Mouse (Mus musculus) kidney, adult 8-10 months (tissue): Measurements from ENCODE around the gene Ankrd52.
"Not testable (repeated sequence)": the region's sequence is repeated elsewhere in the genome, so short reads cannot be mapped to it uniquely, and the experiment has no call there.

Experiments used
- DNase-seq, 2 experiments: peaks; one replicate each; pipeline ENCODE4 v3.0.0; 2022

The Ankrd52 gene

GRCm38 (mm10) chr10:128376455-128377211, at the start of gene Ankrd52:
TSS of gene Ankrd52 (plus strand) at chr10:128377115.
- peak; percentile 77 to 84 for DNase-seq

- no peak for DNase-seq
Observed at GRCm38 (mm10) chr10:128327610-128328009, 49.3 kb upstream of the Ankrd52 start.

GRCm38 (mm10) chr10:128332358-128333249, 44.3 kb upstream of the Ankrd52 start:
- DNase-seq = not testable (repeated sequence)

GRCm38 (mm10) chr10:128335582-128335981, 41.3 kb upstream of the Ankrd52 start:
- DNase-seq = peak; percentile 66 to 89

GRCm38 (mm10) chr10:128336195-128336594, 40.7 kb upstream of the Ankrd52 start:
- peak; percentile 23 to 43 for DNase-seq

- DNase-seq = no peak
Observed at GRCm38 (mm10) chr10:128336597-128336996, 40.3 kb upstream of the Ankrd52 start.

- peak; percentile 96 to 97 for DNase-seq
Observed at GRCm38 (mm10) chr10:128337306-128338181, 39.4 kb upstream of the Ankrd52 start, which contains the start of gene Cs. TSS of gene Cs (plus strand) at chr10:128337734.

GRCm38 (mm10) chr10:128338415-128338814, 38.5 kb upstream of the Ankrd52 start:
- peak in 1 of 2 experiments; percentile 18 for DNase-seq

- DNase-seq = no peak
Observed at GRCm38 (mm10) chr10:128338948-128339347, 38.0 kb upstream of the Ankrd52 start.

- DNase-seq = no peak
Observed at GRCm38 (mm10) chr10:128340257-128340656, 36.7 kb upstream of the Ankrd52 start.

- DNase-seq = no peak
Observed at GRCm38 (mm10) chr10:128343436-128343835, 33.5 kb upstream of the Ankrd52 start.

GRCm38 (mm10) chr10:128344568-128345275, 32.2 kb upstream of the Ankrd52 start:
- DNase-seq = peak; percentile 77 to 80

GRCm38 (mm10) chr10:128347541-128347940, 29.4 kb upstream of the Ankrd52 start:
- no peak for DNase-seq

- DNase-seq = peak; percentile 30 to 61
Observed at GRCm38 (mm10) chr10:128358796-128359195, 18.1 kb upstream of the Ankrd52 start.

GRCm38 (mm10) chr10:128359226-128359625, 17.7 kb upstream of the Ankrd52 start:
- DNase-seq = no peak

- DNase-seq = no peak
Observed at GRCm38 (mm10) chr10:128361836-128362235, 15.1 kb upstream of the Ankrd52 start.

- peak in 1 of 2 experiments; percentile 40 for DNase-seq
Observed at GRCm38 (mm10) chr10:128362568-128362967, 14.3 kb upstream of the Ankrd52 start.

- DNase-seq = peak; percentile 82 to 87
Observed at GRCm38 (mm10) chr10:128367899-128368401, 9.0 kb upstream of the Ankrd52 start.

GRCm38 (mm10) chr10:128368402-128369217, 8.3 kb upstream of the Ankrd52 start, which contains the start of gene Coq10a:
TSS of gene Coq10a (minus strand) at chr10:128368997.
- peak; percentile 89 to 92 for DNase-seq

- DNase-seq = no peak
Observed at GRCm38 (mm10) chr10:128369218-128369543, 7.7 kb upstream of the Ankrd52 start.

- DNase-seq = no peak
Observed at GRCm38 (mm10) chr10:128369599-128369998, 7.3 kb upstream of the Ankrd52 start.
